Mouse (Mus musculus) hindbrain, embryonic 12.5 days (tissue): Measurements from ENCODE around the gene Echdc2. TPM values are rescaled to one million over a fixed set of nuclear protein-coding genes. Genes with fewer than 3 reads are reported as not detected.
"Not testable (repeated sequence)": the region's sequence is repeated elsewhere in the genome, so short reads cannot be mapped to it uniquely, and the experiment has no call there.

Source experiments
- ATAC-seq: fragments of 200-750 bp; cut with Nextera tagmentation; 2 replicates; pipeline ENCODE4 v1.8.0; 2017; ENCODE audit warnings: moderate TSS enrichment; ENCODE audit not compliant: low FRiP score
- H3K27ac ChIP-seq: fragments of 300-500 bp; sonication (generic); 2 replicates; pipeline ENCODE4 v1.5.1; 2016; ENCODE audit warnings: mild to moderate bottlenecking
- H3K27me3 ChIP-seq: fragments of 300-500 bp; sonication (generic); 2 replicates; pipeline ENCODE4 v1.6.1; 2016; ENCODE audit warnings: mild to moderate bottlenecking
- H3K36me3 ChIP-seq: fragments of 300-500 bp; sonication (generic); 2 replicates; pipeline ENCODE4 v1.6.1; 2016; ENCODE audit warnings: mild to moderate bottlenecking
- H3K4me1 ChIP-seq: fragments of 300-500 bp; sonication (generic); 2 replicates; pipeline ENCODE4 v1.6.1; 2016
- H3K4me2 ChIP-seq: fragments of 300-500 bp; sonication (generic); replicated peaks from 2 replicates; pipeline ENCODE4 v1.6.1; 2016; ENCODE audit warnings: mild to moderate bottlenecking
- H3K4me3 ChIP-seq: fragments of 300-500 bp; sonication (generic); 2 replicates; pipeline ENCODE4 v1.5.1; 2016; ENCODE audit warnings: mild to moderate bottlenecking
- H3K9ac ChIP-seq: fragments of 300-500 bp; sonication (generic); 2 replicates; pipeline ENCODE4 v1.6.1; 2016; ENCODE audit warnings: mild to moderate bottlenecking, moderate library complexity
- H3K9me3 ChIP-seq: fragments of 300-500 bp; sonication (generic); replicated peaks from 2 replicates; pipeline ENCODE4 v1.6.1; 2016; ENCODE audit warnings: mild to moderate bottlenecking
- WGBS: fragments of 180-500 bp; shearing (Covaris S2); methylation state at CpG from one replicate; pipeline ENCODE4 v1.1.7; 2016; 5-methylcytosine and 5-hydroxymethylcytosine counted together
- polyA plus RNA-seq: library from polyadenylated mRNA; unstranded; fragments of >200 nt; fragmentation: Nextera tagmentation; extraction: Ambion mirVana; gene quantifications from 2 replicates; pipeline ENCODE4 v1.2.1, GENCODE M21; 2016

The Echdc2 gene
- polyA plus RNA-seq, 1 experiment from 2014 or later = 18.8 TPM

DNA sequence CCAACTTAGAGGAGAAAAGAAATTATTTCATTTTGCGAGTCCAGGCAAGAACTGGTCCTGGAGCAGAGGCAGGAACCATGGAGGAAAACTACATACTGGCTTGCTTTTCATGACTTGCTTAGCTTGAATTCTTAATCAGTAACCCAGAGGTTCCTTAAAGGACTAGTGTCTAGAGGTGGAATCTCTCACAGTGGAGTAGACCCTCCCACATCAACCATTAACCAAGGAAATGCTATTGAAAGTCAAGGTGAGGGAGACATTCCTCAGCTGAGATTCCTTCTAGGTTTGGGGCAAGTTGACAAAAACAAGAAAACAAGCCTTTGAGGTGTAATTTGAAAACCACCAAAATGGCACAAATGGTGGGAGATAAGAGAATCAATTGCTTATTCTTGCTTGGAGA, 20.4 kb upstream of the Echdc2 start, which contains the start of gene Scp2:
Gene Scp2, minus strand, starts transcription at position 119 of the 400 bp plus-strand sequence.
- WGBS = 86% methylated on average over 1 of the region's 1 CpGs
- Histone ChIP-seq H3K9me3 (0 out of 2 replicates have a peak, but pooled peaks cover 4% of the 10 kb centered on the region), H3K36me3 (no peaks in the 10 kb centered on the region), H3K4me1 (no peaks in the 10 kb centered on the region), H3K27me3 (no peaks in the 10 kb centered on the region), H3K9ac (no peak within 1 kb of the TSS), H3K4me2 (no peak within 1 kb of the TSS), H3K27ac (no peak within 1 kb of the TSS), H3K4me3 (no peak within 1 kb of the TSS)
- no peak for ATAC-seq

DNA sequence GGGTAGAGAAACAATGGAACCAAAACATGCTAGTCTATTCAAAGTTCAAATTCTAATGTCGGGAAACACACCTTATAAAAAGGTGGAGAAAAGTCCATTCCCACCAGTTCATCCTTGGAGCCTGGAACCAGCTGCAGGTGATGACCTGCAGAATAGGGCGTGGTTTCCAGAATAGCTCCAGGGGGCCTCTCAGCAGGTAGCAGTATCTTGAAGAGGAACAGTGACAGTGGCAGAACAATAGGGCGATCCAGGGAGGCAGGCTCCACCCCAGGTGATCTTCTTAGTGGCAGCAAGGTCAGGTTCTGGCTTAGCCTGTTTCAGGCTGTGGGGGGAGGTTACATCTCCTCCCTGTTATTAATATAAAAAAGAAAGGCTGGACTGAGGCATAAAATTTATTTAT, 19.7 kb upstream of the Echdc2 start:
- not testable (repeated sequence) for H3K9ac ChIP-seq, H3K4me1 ChIP-seq, H3K36me3 ChIP-seq, H3K27ac ChIP-seq, H3K4me3 ChIP-seq, H3K27me3 ChIP-seq, H3K4me2 ChIP-seq, H3K9me3 ChIP-seq, ATAC-seq
- WGBS = 33% methylated on average over 3 of the region's 3 CpGs

- not testable (repeated sequence) for H3K4me3 ChIP-seq, H3K4me2 ChIP-seq, H3K9me3 ChIP-seq, H3K27me3 ChIP-seq, H3K36me3 ChIP-seq, H3K27ac ChIP-seq, ATAC-seq, H3K4me1 ChIP-seq, H3K9ac ChIP-seq
- WGBS = 84% methylated on average over 1 of the region's 1 CpGs
Observed at GRCm38 (mm10) chr4:108155141-108155540, 10.1 kb upstream of the Echdc2 start.

GRCm38 (mm10) chr4:108161936-108162335, 3.3 kb upstream of the Echdc2 start:
- no peak overlapping the region for H3K27ac ChIP-seq
- 92% methylated on average over 8 of the region's 8 CpGs for WGBS
- ATAC-seq = no peak
- no peaks in the 10 kb centered on the region for H3K9me3 ChIP-seq
- no peaks in the 10 kb centered on the region for H3K36me3 ChIP-seq
- H3K9ac ChIP-seq = no peak overlapping the region
- H3K4me3 ChIP-seq = no peak overlapping the region
- H3K4me1 ChIP-seq = 0 out of 2 replicates have a peak, but pooled peaks cover 9% of the 10 kb centered on the region
- no peak overlapping the region for H3K4me2 ChIP-seq
- peaks cover 12% of the 10 kb centered on the region; the same call in 1 of the 2 replicates for H3K27me3 ChIP-seq

GRCm38 (mm10) chr4:108163291-108163690, 1.9 kb upstream of the Echdc2 start:
- Histone ChIP-seq H3K9me3 (no peaks in the 10 kb centered on the region), H3K9ac (no peak overlapping the region), H3K36me3 (no peaks in the 10 kb centered on the region), H3K4me1 (0 out of 2 replicates have a peak, but pooled peaks cover 9% of the 10 kb centered on the region), H3K4me3 (no peak overlapping the region), H3K4me2 (no peak overlapping the region), H3K27me3 (peaks cover 12% of the 10 kb centered on the region; the same call in 1 of the 2 replicates), H3K27ac (no peak overlapping the region)
- no peak for ATAC-seq
- WGBS = 88% methylated on average over 3 of the region's 3 CpGs

DNA sequence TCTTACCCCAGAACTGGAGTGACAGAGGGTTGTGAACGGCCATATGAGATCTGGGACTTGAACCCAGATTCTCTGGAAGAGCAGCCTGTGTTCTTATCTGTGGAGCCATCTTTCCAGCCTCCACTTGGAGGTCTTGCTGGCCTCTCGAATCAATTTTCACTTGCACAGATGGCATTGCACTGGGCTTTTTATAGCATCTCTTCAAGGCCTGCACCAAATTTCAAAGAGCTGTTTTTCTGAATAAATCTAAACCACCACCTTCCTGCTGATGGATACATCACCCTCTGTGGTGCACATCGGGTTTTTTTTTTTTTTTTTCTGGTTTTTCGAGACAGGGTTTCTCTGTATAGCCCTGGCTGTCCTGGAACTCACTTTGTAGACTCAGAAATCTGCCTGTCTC, 1.6 kb downstream of the Echdc2 start:
- no peaks in the 10 kb centered on the region for H3K9me3 ChIP-seq
- H3K27ac ChIP-seq = no peak overlapping the region
- H3K27me3 ChIP-seq = peaks cover 12% of the 10 kb centered on the region; the same call in 1 of the 2 replicates
- no peak overlapping the region for H3K4me2 ChIP-seq
- H3K9ac ChIP-seq = no peak overlapping the region
- no peaks in the 10 kb centered on the region for H3K36me3 ChIP-seq
- H3K4me3 ChIP-seq = no peak overlapping the region
- ATAC-seq = no peak
- H3K4me1 ChIP-seq = 0 out of 2 replicates have a peak, but pooled peaks cover 9% of the 10 kb centered on the region
- WGBS = 88% methylated on average over 4 of the region's 4 CpGs

- 84% methylated on average over 6 of the region's 6 CpGs for WGBS
- no peak overlapping the region for H3K4me2 ChIP-seq
Observed at GRCm38 (mm10) chr4:108168056-108168455, 2.8 kb downstream of the Echdc2 start.

GRCm38 (mm10) chr4:108182278-108182677, 17.0 kb downstream of the Echdc2 start:
- H3K9ac ChIP-seq = no peak overlapping the region
- no peak for ATAC-seq
- H3K4me1 ChIP-seq = no peaks in the 10 kb centered on the region
- 21% methylated on average over 1 of the region's 1 CpGs for WGBS
- no peak overlapping the region for H3K4me2 ChIP-seq
- no peaks in the 10 kb centered on the region for H3K36me3 ChIP-seq
- H3K9me3 ChIP-seq = no peaks in the 10 kb centered on the region
- H3K27ac ChIP-seq = no peak overlapping the region
- no peaks in the 10 kb centered on the region for H3K27me3 ChIP-seq
- H3K4me3 ChIP-seq = no peak overlapping the region

More at GRCm38 (mm10) chr4:108168056-108168455, 2.8 kb downstream of the Echdc2 start:
- Histone ChIP-seq H3K4me3 (no peak overlapping the region), H3K4me1 (0 out of 2 replicates have a peak, but pooled peaks cover 9% of the 10 kb centered on the region), H3K27ac (no peak overlapping the region), H3K9ac (no peak overlapping the region), H3K9me3 (no peaks in the 10 kb centered on the region), H3K36me3 (no peaks in the 10 kb centered on the region), H3K27me3 (peaks cover 12% of the 10 kb centered on the region; the same call in 1 of the 2 replicates)
- ATAC-seq = no peak

DNA sequence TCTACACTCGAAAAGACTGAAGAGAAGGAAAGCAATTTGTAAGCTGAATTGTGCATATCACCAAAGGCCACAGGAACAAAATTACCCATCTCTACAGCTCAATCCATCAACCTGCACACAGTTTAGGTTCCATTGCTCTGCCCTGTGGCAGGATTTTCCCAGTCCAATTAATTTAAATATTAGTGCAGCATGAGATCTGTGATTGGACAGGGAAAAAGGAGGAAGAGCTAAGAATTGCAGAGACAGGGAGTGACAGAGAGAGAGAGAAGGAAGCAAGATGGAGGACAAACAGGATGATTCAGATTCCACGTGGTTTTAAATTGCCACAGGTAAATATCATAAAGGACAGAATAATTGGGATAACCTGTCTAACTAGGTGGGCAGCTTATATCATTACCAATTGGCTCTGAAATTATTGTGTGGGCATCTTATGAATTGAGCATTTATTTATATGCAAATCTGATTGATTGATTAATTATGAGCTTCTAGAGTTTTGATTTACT, 27.6 kb downstream of the Echdc2 start:
- H3K9me3 ChIP-seq = no peaks in the 10 kb centered on the region
- ATAC-seq = no peak
- no peak overlapping the region for H3K4me2 ChIP-seq
- H3K4me3 ChIP-seq = no peak overlapping the region
- peaks cover 4% of the 10 kb centered on the region for H3K4me1 ChIP-seq
- no peak overlapping the region for H3K27ac ChIP-seq
- no peaks in the 10 kb centered on the region for H3K27me3 ChIP-seq
- H3K36me3 ChIP-seq = no peaks in the 10 kb centered on the region
- 77% methylated on average over 2 of the region's 2 CpGs for WGBS
- no peak overlapping the region for H3K9ac ChIP-seq

- Histone ChIP-seq H3K36me3 (no peaks in the 10 kb centered on the region), H3K27ac (0 out of 2 replicates have a peak overlapping the region, but pooled peaks have one; percentile 40), H3K4me2 (no peak overlapping the region), H3K9ac (no peak overlapping the region), H3K9me3 (no peaks in the 10 kb centered on the region), H3K4me1 (peaks cover 4% of the 10 kb centered on the region), H3K27me3 (no peaks in the 10 kb centered on the region), H3K4me3 (no peak overlapping the region)
- WGBS = 51% methylated on average over 6 of the region's 6 CpGs
- ATAC-seq = no peak
Observed at GRCm38 (mm10) chr4:108196277-108196855, 31.1 kb downstream of the Echdc2 start.

GRCm38 (mm10) chr4:108199236-108199635, 34.0 kb downstream of the Echdc2 start:
- H3K4me3 ChIP-seq = no peak overlapping the region
- no peak overlapping the region for H3K27ac ChIP-seq
- WGBS = 75% methylated on average over 2 of the region's 2 CpGs
- H3K36me3 ChIP-seq = no peaks in the 10 kb centered on the region
- H3K9me3 ChIP-seq = no peaks in the 10 kb centered on the region
- H3K4me1 ChIP-seq = peaks cover 4% of the 10 kb centered on the region
- no peaks in the 10 kb centered on the region for H3K27me3 ChIP-seq
- H3K9ac ChIP-seq = no peak overlapping the region
- no peak for ATAC-seq
- H3K4me2 ChIP-seq = no peak overlapping the region

GRCm38 (mm10) chr4:108204629-108205028, 39.4 kb downstream of the Echdc2 start:
- no peak for ATAC-seq
- no peaks in the 10 kb centered on the region for H3K4me1 ChIP-seq
- H3K36me3 ChIP-seq = no peaks in the 10 kb centered on the region
- H3K4me2 ChIP-seq = no peak overlapping the region
- no peaks in the 10 kb centered on the region for H3K27me3 ChIP-seq
- H3K4me3 ChIP-seq = no peak overlapping the region
- 90% methylated on average over 6 of the region's 6 CpGs for WGBS
- H3K27ac ChIP-seq = no peak overlapping the region
- no peaks in the 10 kb centered on the region for H3K9me3 ChIP-seq
- H3K9ac ChIP-seq = no peak overlapping the region

- peaks cover 9% of the 10 kb centered on the region for H3K4me1 ChIP-seq
Observed at GRCm38 (mm10) chr4:108213023-108213422, 47.8 kb downstream of the Echdc2 start.

More at GRCm38 (mm10) chr4:108213023-108213422, 47.8 kb downstream of the Echdc2 start:
- H3K4me2 ChIP-seq = no peak overlapping the region
- H3K9me3 ChIP-seq = no peaks in the 10 kb centered on the region
- ATAC-seq = no peak
- WGBS = 87% methylated on average over 2 of the region's 2 CpGs
- no peak overlapping the region for H3K4me3 ChIP-seq
- H3K27ac ChIP-seq = no peak overlapping the region
- no peaks in the 10 kb centered on the region for H3K36me3 ChIP-seq
- no peak overlapping the region for H3K9ac ChIP-seq
- peaks cover 37% of the 10 kb centered on the region for H3K27me3 ChIP-seq
